Mouse (Mus musculus) retina, postnatal 7 days (tissue): ENCODE measurements around the gene Msi2.

Experiments used
- DNase-seq: peaks from one replicate; pipeline ENCODE4 v3.0.0-alpha.2; 2012; ENCODE audit warnings: low read depth, low spot score

Gene Msi2

GRCm38 (mm10) chr11:88718050-88718765 is at the start of gene Msi2:
Gene Msi2 (minus strand): TSS chr11:88718513.
- peak; percentile 87 for DNase-seq

- DNase-seq = no peak
Observed at GRCm38 (mm10) chr11:88765635-88766034, 47.3 kb upstream of the Msi2 start.

- no peak for DNase-seq
Observed at GRCm38 (mm10) chr11:88763371-88763770, 45.1 kb upstream of the Msi2 start.

DNA sequence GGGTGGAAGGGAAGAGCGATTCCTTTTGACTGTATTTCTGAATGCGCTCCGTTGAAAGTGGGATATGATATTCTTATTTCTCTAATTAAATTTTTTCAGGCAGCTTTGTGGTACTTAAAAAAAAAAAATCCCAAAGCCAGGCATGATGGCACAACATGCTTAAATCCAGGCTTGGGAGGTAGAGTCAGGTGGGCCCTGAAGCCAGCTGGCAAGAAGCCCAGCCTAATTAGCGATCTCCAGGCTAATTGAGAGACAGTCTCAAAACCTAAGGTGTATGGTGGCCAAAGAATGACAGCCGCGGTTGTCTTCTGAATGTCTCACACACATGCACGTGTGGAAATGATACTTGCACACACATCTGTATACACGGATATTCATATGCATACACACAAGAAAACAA is 41.2 kb upstream of the Msi2 start:
- DNase-seq = no peak

DNA sequence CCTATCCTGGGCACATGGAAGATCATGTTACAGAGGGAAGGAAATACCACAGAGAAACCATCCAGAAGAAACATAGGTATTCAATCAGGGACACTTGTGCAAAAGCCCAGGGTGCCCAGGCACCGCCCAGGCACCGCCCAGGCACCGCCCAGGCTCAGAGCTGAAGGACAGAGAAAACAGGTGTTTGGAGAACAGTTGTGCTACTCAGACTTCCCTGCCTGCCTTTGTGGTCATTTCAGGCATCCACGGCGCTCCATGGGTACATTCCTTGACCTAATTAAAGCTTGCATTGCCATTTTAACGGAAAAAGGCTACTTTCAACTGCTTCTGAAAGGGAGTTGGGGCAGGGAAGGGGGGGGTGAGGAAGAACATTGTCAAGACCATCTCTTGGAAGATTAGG is 40.1 kb upstream of the Msi2 start:
- no peak for DNase-seq

GRCm38 (mm10) chr11:88745306-88745705 is 27.0 kb upstream of the Msi2 start:
- DNase-seq = no peak

GRCm38 (mm10) chr11:88739574-88740295 is 21.4 kb upstream of the Msi2 start:
- no peak for DNase-seq

GRCm38 (mm10) chr11:88729363-88729762 is 11.1 kb upstream of the Msi2 start:
- no peak for DNase-seq

DNA sequence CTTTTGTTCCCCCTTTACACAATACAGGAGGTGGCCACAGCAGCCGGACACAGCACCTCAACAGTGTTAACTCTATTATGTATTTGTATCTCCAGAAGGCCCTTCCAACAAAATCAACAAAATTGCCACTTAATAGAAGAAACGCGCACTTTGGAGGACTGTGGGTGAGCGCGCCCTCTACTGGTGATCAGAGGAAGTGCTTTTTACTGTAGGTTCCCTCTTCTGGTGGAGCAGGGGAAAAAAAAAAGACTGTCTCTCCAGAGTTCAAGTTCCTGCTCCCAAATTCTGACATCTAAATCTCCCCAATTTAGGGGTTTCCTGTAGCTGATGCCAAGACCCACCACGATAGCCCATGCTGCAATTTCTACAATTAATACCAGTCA is 10.2 kb upstream of the Msi2 start:
- DNase-seq = peak; percentile 49

GRCm38 (mm10) chr11:88727768-88728507 is 9.6 kb upstream of the Msi2 start:
- DNase-seq = no peak

- no peak for DNase-seq
Observed at GRCm38 (mm10) chr11:88721144-88721636, 2.9 kb upstream of the Msi2 start.

- no peak for DNase-seq
Observed at GRCm38 (mm10) chr11:88720261-88721143, 2.2 kb upstream of the Msi2 start.

DNA sequence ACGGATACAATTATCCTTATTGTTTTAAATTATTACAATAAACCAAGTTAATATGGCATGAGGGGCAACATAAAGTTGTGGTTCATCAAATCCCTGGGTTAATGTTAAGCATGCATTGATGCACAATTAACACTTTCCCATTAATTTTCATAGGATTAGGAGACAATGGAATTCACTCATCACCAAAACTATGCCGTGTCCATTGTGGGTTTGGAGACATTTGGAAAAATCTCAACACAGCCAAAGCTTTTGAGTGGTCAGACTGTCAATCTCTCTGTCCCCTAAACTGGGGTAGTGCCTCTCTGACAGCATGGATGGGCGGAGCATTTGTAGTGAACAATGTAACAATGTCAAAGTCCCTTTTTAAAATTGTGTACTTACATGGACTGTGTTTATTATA is 1.3 kb upstream of the Msi2 start:
- DNase-seq = no peak

DNA sequence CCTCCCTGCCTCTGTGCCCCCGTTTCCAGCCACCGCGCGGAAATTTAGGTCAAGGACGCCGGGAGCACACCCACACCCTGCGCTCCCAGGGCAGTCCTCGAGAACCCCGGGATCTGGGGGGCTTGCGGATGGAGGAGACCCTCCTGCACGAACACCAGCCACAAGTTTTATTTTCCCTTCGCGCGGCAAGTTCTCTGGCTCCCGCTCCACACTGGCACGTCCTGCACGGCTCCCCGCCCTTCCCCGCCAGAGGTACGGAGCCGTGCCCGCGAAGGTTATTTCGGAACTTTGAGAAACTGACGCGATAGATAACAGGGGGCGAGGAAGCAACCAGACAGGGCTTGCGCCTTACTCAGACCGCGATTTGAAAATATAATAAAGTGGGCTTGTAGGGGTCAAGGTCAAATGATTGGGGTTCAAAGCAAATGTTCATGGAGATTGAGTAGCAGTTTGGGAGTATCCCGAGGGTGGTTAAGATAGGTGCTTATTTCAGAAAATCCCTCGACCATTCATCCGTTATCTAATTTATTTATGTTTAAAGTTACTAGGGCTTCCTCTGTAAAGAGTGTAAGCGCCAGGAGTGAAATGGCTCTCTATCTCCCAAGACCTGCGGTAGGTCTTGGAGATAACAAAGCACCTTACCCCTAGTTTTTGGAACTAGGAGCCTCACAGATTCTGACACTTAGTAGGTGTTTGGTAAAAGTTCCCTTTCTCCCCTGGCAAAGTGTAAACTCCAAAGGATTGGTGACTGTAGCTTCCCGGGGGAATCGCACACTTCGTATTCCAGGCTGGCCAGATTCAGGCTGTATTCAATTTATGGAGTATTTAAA is 668 bp upstream of the Msi2 start:
- no peak for DNase-seq

GRCm38 (mm10) chr11:88717644-88718049 is 666 bp downstream of the Msi2 start:
- DNase-seq = no peak

- no peak for DNase-seq
Observed at GRCm38 (mm10) chr11:88717016-88717643, 1.2 kb downstream of the Msi2 start.

DNA sequence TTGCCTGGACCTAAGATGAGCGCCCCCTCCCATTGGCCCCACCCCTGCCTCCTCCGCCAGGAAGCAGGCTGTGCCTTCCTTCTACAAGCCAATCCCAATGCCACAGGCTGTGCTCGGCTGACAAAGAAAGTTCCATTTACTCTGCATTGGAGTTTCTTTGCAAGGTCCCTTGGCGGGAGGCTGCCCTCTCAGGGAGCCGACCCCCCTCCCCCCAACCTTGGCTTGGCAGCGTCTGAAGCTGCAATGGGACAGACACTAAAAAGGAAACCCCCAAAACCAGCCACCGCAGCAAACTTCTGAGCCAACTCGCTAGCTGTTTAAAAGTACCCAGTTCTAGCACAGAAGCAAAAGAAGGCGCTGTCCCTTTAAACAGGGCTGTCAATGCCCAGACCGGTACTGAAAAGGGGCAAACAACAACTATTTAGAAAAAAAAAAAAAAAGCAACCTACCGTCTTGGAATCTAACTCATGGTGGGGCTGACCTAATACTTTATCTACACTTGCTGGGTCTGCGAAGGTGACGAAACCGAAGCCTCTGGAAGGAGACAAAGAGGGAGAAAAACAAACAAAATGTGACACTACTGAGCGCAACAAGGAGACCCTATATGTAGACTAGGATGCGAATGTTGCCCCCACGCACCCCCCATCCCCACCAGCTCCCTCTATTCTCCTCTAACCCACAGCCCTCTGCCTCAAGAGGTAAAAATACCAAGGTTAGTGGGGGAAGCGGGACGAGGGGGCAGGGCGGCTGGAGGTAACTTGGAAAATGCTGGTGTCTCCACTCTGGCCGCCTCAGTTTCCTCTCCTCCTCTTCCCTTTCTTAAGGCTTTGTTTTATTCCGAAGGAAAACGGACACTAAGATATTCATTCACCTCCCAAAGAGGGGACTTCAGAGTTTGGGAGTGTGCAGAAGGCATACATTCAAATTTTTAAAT is 2.0 kb downstream of the Msi2 start:
- no peak for DNase-seq

DNA sequence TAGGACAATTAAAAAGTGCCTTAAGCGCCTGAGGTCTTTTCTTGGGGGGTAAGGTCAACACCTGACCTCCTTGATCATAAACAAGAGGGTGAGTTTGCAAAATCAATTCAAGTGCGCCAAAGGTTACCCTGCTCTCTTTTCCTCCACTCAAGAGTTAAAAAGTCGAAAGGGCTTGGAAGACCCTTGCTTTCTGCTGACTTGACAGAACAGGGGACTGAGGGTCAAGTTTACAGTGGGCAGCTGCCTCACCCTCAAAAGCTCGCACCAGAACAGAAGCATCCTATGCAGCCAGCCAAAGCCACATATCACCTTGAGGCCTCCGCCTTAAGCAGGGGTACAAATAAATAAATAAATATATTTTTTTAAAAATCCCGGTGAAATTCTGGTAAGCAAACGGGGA is 3.0 kb downstream of the Msi2 start:
- DNase-seq = no peak

GRCm38 (mm10) chr11:88714127-88714526 is 4.2 kb downstream of the Msi2 start:
- DNase-seq = no peak
